Mouse (Mus musculus): ENCODE data around the gene Cmtr1.

DNA sequence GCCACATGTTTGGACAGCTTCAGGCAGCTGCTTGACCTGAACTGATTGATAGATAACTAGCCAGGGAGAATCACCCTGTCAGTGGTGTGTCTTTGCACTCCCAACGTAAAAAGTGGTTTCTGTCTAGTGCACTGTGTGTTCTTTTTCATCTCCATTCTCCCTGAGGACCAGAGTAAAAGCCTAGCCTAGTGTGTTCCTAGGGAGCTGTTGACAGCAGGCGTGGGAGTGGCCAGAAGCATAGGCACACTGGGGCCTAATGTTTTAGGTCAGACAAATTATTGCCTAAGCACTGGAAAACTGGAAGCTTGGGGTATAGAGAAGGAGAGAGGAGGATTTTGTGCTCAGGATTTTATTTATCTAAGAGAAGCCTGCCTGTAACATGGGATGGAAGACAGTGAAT is 22.7 kb downstream of the Cmtr1 start:
- no peak for TF ChIP-seq POLR2A (IDR thresholded peaks at IDR 0.05; ENCODE audit: insufficient read depth, low read depth, low read length)
- no peak for TF ChIP-seq CTCF (IDR thresholded peaks at IDR 0.05; ENCODE audit: insufficient read depth, low read depth, low read length)

Data from olfactory bulb, adult 2 months (tissue).